Mouse (Mus musculus): ENCODE data around the gene Dst. TPM values are rescaled to one million over a fixed set of nuclear protein-coding genes. Genes with fewer than 3 reads are reported as not detected.
"Not testable (repeated sequence)": the region's sequence is repeated elsewhere in the genome, so short reads cannot be mapped to it uniquely, and the experiment has no call there.

Dst gene
- polyA plus RNA-seq, 1 experiment from 2014 or later: 17.3 TPM

GRCm38 (mm10) chr1:34290321-34290720 lies 382.3 kb downstream of the Dst start:
- 95% methylated on average over 12 of the region's 12 CpGs for WGBS
- no peak overlapping the region for H3K27ac ChIP-seq (replicated peaks)
- H3K36me3 ChIP-seq (replicated peaks): peaks cover 88% of the 10 kb centered on the region
- no peaks in the 10 kb centered on the region for H3K9me3 ChIP-seq
- no peaks in the 10 kb centered on the region for H3K4me1 ChIP-seq
- no peak overlapping the region for H3K4me3 ChIP-seq
- no peaks in the 10 kb centered on the region for H3K27me3 ChIP-seq (replicated peaks; ENCODE audit: low read depth, poor library complexity, severe bottlenecking)
- DNase-seq (ENCODE audit: low spot score): no peak

GRCm38 (mm10) chr1:34293198-34293597 lies 385.2 kb downstream of the Dst start:
- Histone ChIP-seq H3K4me3 (no peak overlapping the region), H3K27me3 (replicated peaks; ENCODE audit: low read depth, poor library complexity, severe bottlenecking) (no peaks in the 10 kb centered on the region), H3K36me3 (replicated peaks) (peaks cover 87% of the 10 kb centered on the region), H3K9me3 (no peaks in the 10 kb centered on the region), H3K4me1 (no peaks in the 10 kb centered on the region), H3K27ac (replicated peaks) (no peak overlapping the region)
- no peak for DNase-seq (ENCODE audit: low spot score)
- 88% methylated on average over 14 of the region's 14 CpGs for WGBS

- no peaks in the 10 kb centered on the region for H3K4me1 ChIP-seq
- no peaks in the 10 kb centered on the region for H3K27me3 ChIP-seq (replicated peaks; ENCODE audit: low read depth, poor library complexity, severe bottlenecking)
- H3K36me3 ChIP-seq (replicated peaks): peaks cover 64% of the 10 kb centered on the region
- no peaks in the 10 kb centered on the region for H3K9me3 ChIP-seq
- no peak for DNase-seq (ENCODE audit: low spot score)
- no peak overlapping the region for H3K4me3 ChIP-seq
- H3K27ac ChIP-seq (replicated peaks): no peak overlapping the region
- WGBS: 87% methylated on average over 9 of the region's 9 CpGs
Measured at GRCm38 (mm10) chr1:34297636-34298035, 389.6 kb downstream of the Dst start.

GRCm38 (mm10) chr1:34298631-34299184 lies 390.7 kb downstream of the Dst start:
- DNase-seq (ENCODE audit: low spot score): no peak
- no peaks in the 10 kb centered on the region for H3K27me3 ChIP-seq (replicated peaks; ENCODE audit: low read depth, poor library complexity, severe bottlenecking)
- no peaks in the 10 kb centered on the region for H3K9me3 ChIP-seq
- WGBS: 90% methylated on average over 18 of the region's 18 CpGs
- H3K4me1 ChIP-seq: no peaks in the 10 kb centered on the region
- H3K36me3 ChIP-seq (replicated peaks): peaks cover 57% of the 10 kb centered on the region
- H3K27ac ChIP-seq (replicated peaks): no peak overlapping the region
- no peak overlapping the region for H3K4me3 ChIP-seq

GRCm38 (mm10) chr1:34299507-34299906 lies 391.5 kb downstream of the Dst start:
- no peak overlapping the region for H3K27ac ChIP-seq (replicated peaks)

GRCm38 (mm10) chr1:34300309-34300980 lies 392.4 kb downstream of the Dst start:
- Histone ChIP-seq H3K27me3 (replicated peaks; ENCODE audit: low read depth, poor library complexity, severe bottlenecking) (no peaks in the 10 kb centered on the region), H3K27ac (replicated peaks) (no peak overlapping the region), H3K9me3 (no peaks in the 10 kb centered on the region), H3K4me3 (no peak overlapping the region), H3K4me1 (no peaks in the 10 kb centered on the region), H3K36me3 (replicated peaks) (peaks cover 46% of the 10 kb centered on the region)
- 87% methylated on average over 13 of the region's 13 CpGs for WGBS
- DNase-seq (ENCODE audit: low spot score): no peak

More at GRCm38 (mm10) chr1:34299507-34299906, 391.5 kb downstream of the Dst start:
- H3K4me1 ChIP-seq: no peaks in the 10 kb centered on the region
- no peak for DNase-seq (ENCODE audit: low spot score)
- no peaks in the 10 kb centered on the region for H3K9me3 ChIP-seq
- H3K36me3 ChIP-seq (replicated peaks): peaks cover 49% of the 10 kb centered on the region
- no peaks in the 10 kb centered on the region for H3K27me3 ChIP-seq (replicated peaks; ENCODE audit: low read depth, poor library complexity, severe bottlenecking)
- no peak overlapping the region for H3K4me3 ChIP-seq
- WGBS: 71% methylated on average over 13 of the region's 13 CpGs

- WGBS: 84% methylated on average over 5 of the region's 5 CpGs
- Histone ChIP-seq H3K36me3 (replicated peaks) (peaks cover 54% of the 10 kb centered on the region), H3K27me3 (replicated peaks; ENCODE audit: low read depth, poor library complexity, severe bottlenecking) (no peaks in the 10 kb centered on the region)
Measured at GRCm38 (mm10) chr1:34304227-34304626, 396.2 kb downstream of the Dst start.

GRCm38 (mm10) chr1:34306741-34307140 lies 398.7 kb downstream of the Dst start:
- WGBS: 95% methylated on average over 2 of the region's 2 CpGs
- DNase-seq (ENCODE audit: low spot score): no peak
- Histone ChIP-seq H3K27me3 (replicated peaks; ENCODE audit: low read depth, poor library complexity, severe bottlenecking) (no peaks in the 10 kb centered on the region), H3K4me1 (no peaks in the 10 kb centered on the region), H3K36me3 (replicated peaks) (peaks cover 46% of the 10 kb centered on the region), H3K27ac (replicated peaks) (no peak overlapping the region), H3K4me3 (no peak overlapping the region), H3K9me3 (no peaks in the 10 kb centered on the region)

More at GRCm38 (mm10) chr1:34304227-34304626, 396.2 kb downstream of the Dst start:
- Histone ChIP-seq H3K27ac (replicated peaks) (no peak overlapping the region), H3K9me3 (no peaks in the 10 kb centered on the region), H3K4me1 (no peaks in the 10 kb centered on the region), H3K4me3 (no peak overlapping the region)
- DNase-seq (ENCODE audit: low spot score): no peak

GRCm38 (mm10) chr1:34307191-34307590 lies 399.2 kb downstream of the Dst start:
- Histone ChIP-seq H3K36me3 (replicated peaks) (peaks cover 43% of the 10 kb centered on the region), H3K27me3 (replicated peaks; ENCODE audit: low read depth, poor library complexity, severe bottlenecking) (no peaks in the 10 kb centered on the region), H3K4me1 (no peaks in the 10 kb centered on the region), H3K9me3 (no peaks in the 10 kb centered on the region), H3K4me3 (no peak overlapping the region), H3K27ac (replicated peaks) (no peak overlapping the region)
- DNase-seq (ENCODE audit: low spot score): no peak
- 92% methylated on average over 15 of the region's 15 CpGs for WGBS

- H3K36me3 ChIP-seq (replicated peaks): peaks cover 35% of the 10 kb centered on the region
- H3K4me3 ChIP-seq; H3K9me3 ChIP-seq; H3K4me1 ChIP-seq; H3K27ac ChIP-seq (replicated peaks); DNase-seq (ENCODE audit: low spot score); H3K27me3 ChIP-seq (replicated peaks; ENCODE audit: low read depth, poor library complexity, severe bottlenecking): not testable (repeated sequence)
- WGBS: 94% methylated on average over 3 of the region's 3 CpGs
Measured at GRCm38 (mm10) chr1:34308841-34309240, 400.8 kb downstream of the Dst start.

GRCm38 (mm10) chr1:34309396-34309795 lies 401.4 kb downstream of the Dst start:
- DNase-seq (ENCODE audit: low spot score): no peak
- H3K27me3 ChIP-seq (replicated peaks; ENCODE audit: low read depth, poor library complexity, severe bottlenecking): no peaks in the 10 kb centered on the region
- no peaks in the 10 kb centered on the region for H3K9me3 ChIP-seq
- H3K4me3 ChIP-seq: no peak overlapping the region
- H3K4me1 ChIP-seq: no peaks in the 10 kb centered on the region
- 95% methylated on average over 12 of the region's 12 CpGs for WGBS
- H3K27ac ChIP-seq (replicated peaks): no peak overlapping the region
- H3K36me3 ChIP-seq (replicated peaks): peaks cover 35% of the 10 kb centered on the region

GRCm38 (mm10) chr1:34310532-34311250 lies 402.7 kb downstream of the Dst start:
- no peaks in the 10 kb centered on the region for H3K9me3 ChIP-seq
- H3K27me3 ChIP-seq (replicated peaks; ENCODE audit: low read depth, poor library complexity, severe bottlenecking): no peaks in the 10 kb centered on the region
- no peaks in the 10 kb centered on the region for H3K4me1 ChIP-seq
- no peak overlapping the region for H3K27ac ChIP-seq (replicated peaks)
- H3K4me3 ChIP-seq: no peak overlapping the region
- WGBS: 87% methylated on average over 8 of the region's 8 CpGs
- no peak for DNase-seq (ENCODE audit: low spot score)
- H3K36me3 ChIP-seq (replicated peaks): peaks cover 29% of the 10 kb centered on the region

- Histone ChIP-seq H3K27ac (replicated peaks) (no peak overlapping the region), H3K4me3 (no peak overlapping the region), H3K4me1 (no peaks in the 10 kb centered on the region), H3K9me3 (no peaks in the 10 kb centered on the region), H3K27me3 (replicated peaks; ENCODE audit: low read depth, poor library complexity, severe bottlenecking) (no peaks in the 10 kb centered on the region), H3K36me3 (replicated peaks) (peaks cover 13% of the 10 kb centered on the region)
- no peak for DNase-seq (ENCODE audit: low spot score)
- WGBS: 91% methylated on average over 4 of the region's 4 CpGs
Measured at GRCm38 (mm10) chr1:34312806-34313205, 404.8 kb downstream of the Dst start.

Data from embryonic facial prominence, embryonic 10.5 days (tissue).